Mouse (Mus musculus) hindbrain, embryonic 14.5 days (tissue): ENCODE data around the gene Mapk1ip1l. TPM values are rescaled to one million over a fixed set of nuclear protein-coding genes. Genes with fewer than 3 reads are reported as not detected.
A peak's percentile ranks its signal among the peaks of the same experiment; 100 is the strongest.

Source experiments
- ATAC-seq: fragments of 200-750 bp; cut with Nextera tagmentation; 2 replicates; pipeline ENCODE4 v1.8.0; 2017; ENCODE audit warnings: moderate number of reproducible peaks, mild to moderate bottlenecking, moderate TSS enrichment, moderate library complexity; ENCODE audit not compliant: low FRiP score
- DNase-seq: peaks from one replicate; pipeline ENCODE4 v3.0.0-alpha.2; 2015; ENCODE audit warnings: low spot score
- H3K27ac ChIP-seq: fragments of 300-500 bp; sonication (generic); 2 replicates; pipeline ENCODE4 v1.5.1; 2014; ENCODE audit warnings: mild to moderate bottlenecking, moderate library complexity
- H3K27me3 ChIP-seq: fragments of 300-500 bp; sonication (generic); 2 replicates; pipeline ENCODE4 v1.6.1; 2014; ENCODE audit warnings: mild to moderate bottlenecking, low read length, mixed read lengths; ENCODE audit not compliant: control insufficient read depth, insufficient read depth
- H3K36me3 ChIP-seq: fragments of 300-500 bp; sonication (generic); replicated peaks from 2 replicates; pipeline ENCODE4 v1.6.1; 2014; ENCODE audit not compliant: control insufficient read depth, insufficient read depth
- H3K4me1 ChIP-seq: fragments of 300-500 bp; sonication (generic); replicated peaks from 2 replicates; pipeline ENCODE4 v1.6.1; 2014; ENCODE audit warnings: antibody characterized with exemption, low read length, mixed read lengths; ENCODE audit not compliant: control insufficient read depth, insufficient read depth
- H3K4me2 ChIP-seq: fragments of 300-500 bp; sonication (generic); replicated peaks from 2 replicates; pipeline ENCODE4 v1.6.1; 2014; ENCODE audit warnings: mild to moderate bottlenecking, moderate library complexity
- H3K4me3 ChIP-seq: fragments of 300-500 bp; sonication (generic); replicated peaks from 2 replicates; pipeline ENCODE4 v1.5.1; 2014; ENCODE audit warnings: mild to moderate bottlenecking, low read length
- H3K9ac ChIP-seq: fragments of 300-500 bp; sonication (generic); 2 replicates; pipeline ENCODE4 v1.6.1; 2014
- H3K9me3 ChIP-seq: fragments of 300-500 bp; sonication (generic); 2 replicates; pipeline ENCODE4 v1.6.1; 2016; ENCODE audit warnings: low read length; ENCODE audit not compliant: control insufficient read depth
- WGBS: fragments of 180-500 bp; shearing (Covaris S2); extraction: QIAGEN DNeasy Blood & Tissue Kit; methylation state at CpG from one replicate; pipeline ENCODE4 v1.1.7; 2014; 5-methylcytosine and 5-hydroxymethylcytosine counted together
- polyA plus RNA-seq: library from polyadenylated mRNA; unstranded; fragments of >200 nt; fragmentation: Nextera tagmentation; extraction: Ambion mirVana; gene quantifications from 2 replicates; pipeline ENCODE4 v1.2.1, GENCODE M21; 2014

Gene Mapk1ip1l
- polyA plus RNA-seq, 1 experiment from 2014 or later, result 52.0 TPM

- Histone ChIP-seq H3K9ac (no peak overlapping the region), H3K9me3 (no peaks in the 10 kb centered on the region), H3K4me1 (peaks cover 19% of the 10 kb centered on the region), H3K36me3 (0 out of 2 replicates have a peak, but pooled peaks cover 4% of the 10 kb centered on the region), H3K4me2 (no peak overlapping the region), H3K4me3 (no peak overlapping the region), H3K27ac (no peak overlapping the region), H3K27me3 (no peaks in the 10 kb centered on the region)
- WGBS, result 83% methylated on average over 2 of the region's 2 CpGs
- ATAC-seq, result no peak
- no peak for DNase-seq
Observed at GRCm38 (mm10) chr14:47296232-47296631, 1.8 kb upstream of the Mapk1ip1l start.

- DNase-seq (peak; percentile 30), ATAC-seq (peak; percentile 85)
- peak overlapping the region; percentile 66 for H3K4me2 ChIP-seq
- no peaks in the 10 kb centered on the region for H3K9me3 ChIP-seq
- peak overlapping the region; percentile 95 for H3K27ac ChIP-seq
- no peaks in the 10 kb centered on the region for H3K27me3 ChIP-seq
- peaks cover 25% of the 10 kb centered on the region for H3K4me1 ChIP-seq
- peak overlapping the region; percentile 76 for H3K4me3 ChIP-seq
- H3K9ac ChIP-seq, result peak overlapping the region; percentile 93
- H3K36me3 ChIP-seq, result 0 out of 2 replicates have a peak, but pooled peaks cover 4% of the 10 kb centered on the region
- WGBS, result 0% methylated on average over 38 of the region's 38 CpGs
Observed at GRCm38 (mm10) chr14:47298408-47298792, 334 bp downstream of the Mapk1ip1l start.

GRCm38 (mm10) chr14:47298819-47299261 is 774 bp downstream of the Mapk1ip1l start:
- Histone ChIP-seq H3K27ac (peak overlapping the region; percentile 95), H3K9me3 (no peaks in the 10 kb centered on the region), H3K4me3 (peak overlapping the region; percentile 76), H3K36me3 (0 out of 2 replicates have a peak, but pooled peaks cover 4% of the 10 kb centered on the region), H3K9ac (peak overlapping the region; percentile 93), H3K27me3 (no peaks in the 10 kb centered on the region), H3K4me1 (peaks cover 25% of the 10 kb centered on the region), H3K4me2 (peak overlapping the region; percentile 66)
- ATAC-seq (peak; percentile 38), DNase-seq (peak; percentile 48)
- WGBS, result 0% methylated on average over 15 of the region's 15 CpGs

- Histone ChIP-seq H3K4me1 (peaks cover 21% of the 10 kb centered on the region), H3K9me3 (no peaks in the 10 kb centered on the region), H3K4me3 (no peak overlapping the region), H3K27ac (no peak overlapping the region), H3K36me3 (0 out of 2 replicates have a peak, but pooled peaks cover 4% of the 10 kb centered on the region), H3K4me2 (no peak overlapping the region), H3K27me3 (no peaks in the 10 kb centered on the region), H3K9ac (no peak overlapping the region)
- WGBS, result 81% methylated on average over 14 of the region's 14 CpGs
- ATAC-seq (no peak), DNase-seq (no peak)
Observed at GRCm38 (mm10) chr14:47302885-47303680, 5.0 kb downstream of the Mapk1ip1l start.

GRCm38 (mm10) chr14:47304814-47305405 is 6.8 kb downstream of the Mapk1ip1l start:
- H3K36me3 ChIP-seq, result peaks cover 11% of the 10 kb centered on the region
- H3K4me2 ChIP-seq, result no peak overlapping the region
- no peak overlapping the region for H3K9ac ChIP-seq
- no peak overlapping the region for H3K27ac ChIP-seq
- H3K4me3 ChIP-seq, result no peak overlapping the region
- H3K4me1 ChIP-seq, result peaks cover 13% of the 10 kb centered on the region
- DNase-seq (no peak), ATAC-seq (no peak)
- WGBS, result 90% methylated on average over 6 of the region's 6 CpGs
- no peaks in the 10 kb centered on the region for H3K27me3 ChIP-seq
- no peaks in the 10 kb centered on the region for H3K9me3 ChIP-seq

- ATAC-seq (no peak), DNase-seq (no peak)
- H3K4me1 ChIP-seq, result 0 out of 2 replicates have a peak, but pooled peaks cover 9% of the 10 kb centered on the region
- no peaks in the 10 kb centered on the region for H3K27me3 ChIP-seq
- H3K27ac ChIP-seq, result no peak overlapping the region
- WGBS, result 94% methylated on average over 4 of the region's 4 CpGs
- H3K9me3 ChIP-seq, result no peaks in the 10 kb centered on the region
- H3K36me3 ChIP-seq, result peaks cover 22% of the 10 kb centered on the region
- H3K4me2 ChIP-seq, result no peak overlapping the region
- no peak overlapping the region for H3K4me3 ChIP-seq
- no peak overlapping the region for H3K9ac ChIP-seq
Observed at GRCm38 (mm10) chr14:47305933-47306332, 7.9 kb downstream of the Mapk1ip1l start.

GRCm38 (mm10) chr14:47307669-47308068 is 9.6 kb downstream of the Mapk1ip1l start:
- DNase-seq (no peak), ATAC-seq (no peak)
- 94% methylated on average over 3 of the region's 3 CpGs for WGBS
- Histone ChIP-seq H3K4me2 (no peak overlapping the region), H3K27ac (no peak overlapping the region), H3K9me3 (no peaks in the 10 kb centered on the region), H3K4me1 (no peaks in the 10 kb centered on the region), H3K9ac (no peak overlapping the region), H3K4me3 (no peak overlapping the region), H3K27me3 (no peaks in the 10 kb centered on the region), H3K36me3 (peaks cover 33% of the 10 kb centered on the region)

- H3K9ac ChIP-seq, result no peak overlapping the region
- no peak for DNase-seq
- no peak overlapping the region for H3K4me2 ChIP-seq
- no peaks in the 10 kb centered on the region for H3K27me3 ChIP-seq
- no peak overlapping the region for H3K4me3 ChIP-seq
- H3K36me3 ChIP-seq, result peaks cover 46% of the 10 kb centered on the region
- no peaks in the 10 kb centered on the region for H3K4me1 ChIP-seq
- no peak overlapping the region for H3K27ac ChIP-seq
- ATAC-seq, result no peak
- no peaks in the 10 kb centered on the region for H3K9me3 ChIP-seq
- 97% methylated on average over 1 of the region's 1 CpGs for WGBS
Observed at GRCm38 (mm10) chr14:47309061-47309460, 11.0 kb downstream of the Mapk1ip1l start.

- DNase-seq, result no peak
- H3K4me3 ChIP-seq, result no peak overlapping the region
- H3K27me3 ChIP-seq, result no peaks in the 10 kb centered on the region
- H3K9ac ChIP-seq, result no peak overlapping the region
- ATAC-seq, result no peak
- H3K9me3 ChIP-seq, result no peaks in the 10 kb centered on the region
- H3K36me3 ChIP-seq, result peaks cover 61% of the 10 kb centered on the region
- no peaks in the 10 kb centered on the region for H3K4me1 ChIP-seq
- no peak overlapping the region for H3K27ac ChIP-seq
- H3K4me2 ChIP-seq, result no peak overlapping the region
- 92% methylated on average over 18 of the region's 18 CpGs for WGBS
Observed at GRCm38 (mm10) chr14:47310342-47311181, 12.5 kb downstream of the Mapk1ip1l start.
